26 mouse cellular contexts compared by ENCODE assay signal in genomic region chr10:125372666-125373065, GRCm38 (mm10). TPM values are rescaled to one million over a fixed set of nuclear protein-coding genes. Genes with fewer than 3 reads are reported as not detected.
DNase-seq lines count a peak whose midpoint lies in the region; ATAC-seq and TF ChIP-seq lines count a peak whose summit lies in the region.
"Had no signal": no experiment of that assay in that cellular context is flagged by ENCODE, and none has a peak within 500 bp of the region (broad histone marks: within the 10 kb centered on the region; RNA-seq: fewer than 3 reads in every experiment).

No protein-coding gene starts in this region.

- H3K9me3 ChIP-seq in hindbrain, postnatal 0 days (ENCODE audit: low read length), result no peaks in the 10 kb centered on the region
- H3K9me3 ChIP-seq in hindbrain, embryonic 12.5 days (replicated peaks), result no peaks in the 10 kb centered on the region
- H3K9me3 ChIP-seq: forebrain, embryonic 10.5 days; forebrain, embryonic 13.5 days; heart, embryonic 10.5 days; heart, embryonic 13.5 days; hindbrain, embryonic 13.5 days had no signal

- intact Hi-C loops in left cerebral cortex, postnatal 4 days (cut with DNase I), result no loop called here
- intact Hi-C loops in left cerebral cortex, postnatal 14 days (cut with DNase I), result no loop called here

- H3K9ac ChIP-seq in hindbrain, postnatal 0 days (replicated peaks; ENCODE audit: low read length), result no peak overlapping the region
- H3K9ac ChIP-seq in hindbrain, embryonic 12.5 days, result no peak overlapping the region
- H3K9ac ChIP-seq: forebrain, embryonic 13.5 days; heart, embryonic 13.5 days; hindbrain, embryonic 13.5 days had no signal

- H3K4me3 ChIP-seq in hindbrain, postnatal 0 days (ENCODE audit: low read length), result no peak overlapping the region
- no peak overlapping the region for H3K4me3 ChIP-seq in hindbrain, embryonic 12.5 days
- H3K4me3 ChIP-seq: forebrain, embryonic 10.5 days; forebrain, embryonic 13.5 days; heart, adult 2 months; heart, embryonic 10.5 days; heart, embryonic 13.5 days; hindbrain, embryonic 13.5 days had no signal

- 88% methylated on average over 13 of the region's 13 CpGs for WGBS in hindbrain, postnatal 0 days
- 92% methylated on average over 13 of the region's 13 CpGs for WGBS in hindbrain, embryonic 12.5 days

- H3K27ac ChIP-seq in hindbrain, postnatal 0 days, result no peak overlapping the region
- H3K27ac ChIP-seq in hindbrain, embryonic 12.5 days, result no peak overlapping the region
- H3K27ac ChIP-seq: forebrain, embryonic 10.5 days; forebrain, embryonic 13.5 days; heart, adult 2 months; heart, embryonic 10.5 days; heart, embryonic 13.5 days; hindbrain, embryonic 13.5 days had no signal

- H3K4me2 ChIP-seq in hindbrain, postnatal 0 days (ENCODE audit: low read depth, low read length), result no peak overlapping the region
- no peak overlapping the region for H3K4me2 ChIP-seq in hindbrain, embryonic 12.5 days (replicated peaks)
- H3K4me2 ChIP-seq: forebrain, embryonic 13.5 days; heart, embryonic 13.5 days; hindbrain, embryonic 13.5 days had no signal

- no peaks in the 10 kb centered on the region for H3K27me3 ChIP-seq in hindbrain, postnatal 0 days (ENCODE audit: insufficient read depth, low read length)
- no peaks in the 10 kb centered on the region for H3K27me3 ChIP-seq in hindbrain, embryonic 12.5 days
- H3K27me3 ChIP-seq: forebrain, embryonic 13.5 days; heart, embryonic 13.5 days; hindbrain, embryonic 13.5 days had no signal

- peak; percentile 13 to 17 for DNase-seq in cerebellum, postnatal 14 days
- no peak for DNase-seq in cerebellum, postnatal 4 days (ENCODE audit: low spot score in 2 of 2)
- DNase-seq in hindbrain, postnatal 0 days (ENCODE audit: low spot score), result peak; percentile 15
- peak; percentile 10 for DNase-seq in left cerebral cortex, postnatal 4 days
- no peak for DNase-seq in left cerebral cortex, postnatal 14 days (ENCODE audit: low spot score in 2 of 2)
- peak; percentile 79 for DNase-seq in brain, adult 2 months (ENCODE audit: low read depth, low spot score)
- DNase-seq: adrenal gland, adult 2 months; adrenal gland, postnatal 36 days; cerebellum, adult 11-12 months; cerebellum, adult 9-10 months; cerebellum, postnatal 36 days; gastrocnemius, postnatal 25 days; heart, adult 2 months had no signal

- TF ChIP-seq CTCF in hindbrain, postnatal 0 days (IDR thresholded peaks at IDR 0.05; ENCODE audit: low read depth), result no peak

- H3K4me1 ChIP-seq in hindbrain, postnatal 0 days (ENCODE audit: insufficient read depth, low read length), result no peaks in the 10 kb centered on the region
- no peaks in the 10 kb centered on the region for H3K4me1 ChIP-seq in hindbrain, embryonic 12.5 days
- H3K4me1 ChIP-seq: forebrain, embryonic 10.5 days; heart, embryonic 10.5 days; hindbrain, embryonic 13.5 days had no signal

- H3K36me3 ChIP-seq in hindbrain, postnatal 0 days (ENCODE audit: insufficient read depth, low read length), result no peaks in the 10 kb centered on the region
- H3K36me3 ChIP-seq in hindbrain, embryonic 12.5 days, result no peaks in the 10 kb centered on the region
- H3K36me3 ChIP-seq: forebrain, embryonic 10.5 days; heart, embryonic 10.5 days; heart, embryonic 13.5 days had no signal

- no peak for ATAC-seq in hindbrain, postnatal 0 days
- ATAC-seq in hindbrain, embryonic 12.5 days (ENCODE audit: low FRiP score), result no peak
- ATAC-seq in cerebellum, adult (ENCODE audit: insufficient number of reproducible peaks, low FRiP score, low TSS enrichment), result no peak
- ATAC-seq: CD4-positive, CD25-positive, alpha-beta regulatory T cell, adult 4 months; forebrain, embryonic 13.5 days; forebrain, embryonic 16.5 days; hindbrain, embryonic 16.5 days; inflammation-experienced regulatory T-cells, adult 6 months; intestine, embryonic 16.5 days had no signal

RNA-seq across cellular contexts. Expression of gene Slc16a7, which starts 16.6 kb away (rescaled TPM):
- 13.1 and 90.8 TPM in 2 replicates for total RNA-seq in hindbrain, postnatal 0 days (2014; rRNA removed)
- 6.8 and 7.6 TPM in 2 replicates for polyA plus RNA-seq in hindbrain, postnatal 0 days (2015; fragmentation: Nextera tagmentation; extraction: Ambion mirVana)
- 5.8 and 7.0 TPM in 2 replicates for polyA plus RNA-seq in hindbrain, embryonic 12.5 days (2016; fragmentation: Nextera tagmentation; extraction: Ambion mirVana)
- 100 to 1,000 TPM; 105 to 128 TPM for total RNA-seq in left cerebral cortex, postnatal 4 days (2021)
- total RNA-seq in left cerebral cortex, postnatal 14 days (2021), result 100 to 1,000 TPM in 1 of 2 experiments, 10 to 100 TPM in 1; 94.8 to 110 TPM
- total RNA-seq: MEL had no signal

Comparison
In these comparisons a context has a peak if more than half of its experiments do, and no peak if none do; other contexts are left out.
1. DNase-seq: peak in cerebellum, postnatal 14 days (2 of 2), hindbrain, postnatal 0 days (single experiment), left cerebral cortex, postnatal 4 days (single experiment) and brain, adult 2 months (single experiment); none in cerebellum, postnatal 4 days (0 of 2) and left cerebral cortex, postnatal 14 days (0 of 2).